Mouse (Mus musculus) layer of hippocampus, postnatal 10 days (tissue): ENCODE measurements around the gene 5730522E02Rik. TPM values are rescaled to one million over a fixed set of nuclear protein-coding genes. Genes with fewer than 3 reads are reported as not detected.

ENCODE experiments used
- DNase-seq, 2 experiments: peaks; one replicate each; pipeline ENCODE4 v3.0.0; 2021; ENCODE audit warnings: low spot score in 2 of 2
- total RNA-seq, 2 experiments: library from RNA; stranded (reverse); gene quantifications; 2 replicates each; pipeline ENCODE4 v1.2.3; 2021

5730522E02Rik gene
- total RNA-seq, 2 experiments from 2014 or later: 13.6 to 19.5 TPM

GRCm38 (mm10) chr11:25838451-25838850 lies 372.1 kb downstream of the 5730522E02Rik start:
- DNase-seq: no peak

DNA sequence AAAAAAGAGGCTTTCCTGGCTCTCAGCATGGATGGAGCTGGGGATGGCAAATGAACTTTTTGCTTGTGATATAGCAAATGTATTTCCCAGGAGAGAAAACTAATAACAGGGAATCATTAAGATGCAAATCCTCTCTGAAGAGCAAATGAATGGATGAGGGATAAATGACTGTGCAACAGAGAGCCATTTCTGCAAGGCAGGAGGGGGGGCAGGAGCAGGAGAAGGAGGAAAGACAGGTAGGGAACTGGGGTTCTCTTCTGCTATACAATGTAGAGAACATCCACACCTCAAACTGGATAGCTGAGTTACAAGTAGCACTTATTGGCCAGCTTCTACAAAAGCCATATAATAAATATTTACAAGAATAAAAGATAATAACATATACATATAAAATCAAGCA lies 390.8 kb downstream of the 5730522E02Rik start:
- DNase-seq: no peak

GRCm38 (mm10) chr11:25813446-25813845 lies 397.1 kb downstream of the 5730522E02Rik start:
- DNase-seq: no peak

DNA sequence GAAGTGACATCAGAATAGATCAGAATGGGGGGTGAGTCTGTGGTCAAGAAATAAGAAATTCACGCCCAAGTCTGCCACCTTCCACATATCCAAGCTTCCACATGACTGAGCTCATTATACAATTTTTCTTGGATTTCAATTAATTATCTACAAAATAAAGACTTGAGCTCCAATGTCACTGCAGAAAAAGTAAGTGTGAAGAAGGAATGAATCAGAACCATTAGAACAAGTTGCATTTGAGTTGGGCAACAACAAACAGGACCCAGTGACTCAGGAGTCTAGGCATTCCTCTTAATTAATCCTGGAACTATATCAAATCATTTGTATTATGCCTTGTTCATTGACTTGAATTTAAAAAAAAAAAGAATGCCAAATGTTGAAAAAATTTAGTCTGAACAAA lies 422.9 kb downstream of the 5730522E02Rik start:
- DNase-seq: no peak

DNA sequence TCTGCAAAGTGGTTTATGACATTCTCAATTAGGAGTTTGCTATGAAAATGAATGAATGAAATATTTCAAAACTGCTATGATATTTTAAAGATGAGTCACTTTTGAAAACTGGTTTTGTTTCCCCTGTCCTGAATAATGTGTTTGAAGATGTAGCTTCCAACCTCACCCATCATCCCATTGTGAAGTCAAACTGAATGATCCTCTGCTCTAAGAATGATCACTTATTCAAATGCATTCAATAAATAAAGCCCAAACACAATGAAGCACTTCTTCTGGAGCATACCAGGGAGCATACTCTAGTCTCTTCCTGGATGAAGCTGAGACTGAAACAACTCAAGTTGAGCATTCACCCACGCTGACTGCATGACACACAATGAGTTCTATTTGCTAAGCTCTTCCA lies 438.3 kb downstream of the 5730522E02Rik start:
- DNase-seq: no peak

DNA sequence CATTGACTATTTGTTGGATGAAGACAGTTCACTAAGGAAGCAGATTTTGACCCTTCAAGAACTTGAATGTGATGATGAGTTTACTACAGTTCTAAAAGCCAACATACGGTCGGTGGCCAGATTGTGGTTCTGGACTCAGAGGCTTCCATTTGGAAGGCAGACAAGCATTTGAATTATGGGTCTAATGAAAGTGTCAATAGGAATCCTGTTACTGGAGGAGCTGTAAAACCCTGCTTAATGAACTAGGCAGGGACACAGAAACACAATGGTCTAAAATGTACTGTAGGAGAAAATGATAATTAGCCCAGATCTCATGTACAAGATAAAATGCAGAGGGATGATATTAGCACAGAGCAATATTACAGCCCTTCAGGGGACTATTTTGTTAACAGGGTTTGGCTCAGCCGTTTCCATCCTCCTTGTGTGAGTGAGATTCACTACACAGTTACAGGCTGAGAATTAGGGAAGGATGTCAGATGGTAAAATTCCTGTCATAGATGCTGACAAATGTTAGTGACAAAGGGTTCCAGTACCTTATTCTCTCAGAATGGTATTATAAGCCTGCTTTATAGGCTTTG lies 439.5 kb downstream of the 5730522E02Rik start:
- DNase-seq: no peak

- no peak for DNase-seq
Observed at GRCm38 (mm10) chr11:25767584-25768333, 442.8 kb downstream of the 5730522E02Rik start.

- DNase-seq: peak in 1 of 2 experiments; percentile 47
Observed at GRCm38 (mm10) chr11:25753156-25753899, 457.2 kb downstream of the 5730522E02Rik start.

DNA sequence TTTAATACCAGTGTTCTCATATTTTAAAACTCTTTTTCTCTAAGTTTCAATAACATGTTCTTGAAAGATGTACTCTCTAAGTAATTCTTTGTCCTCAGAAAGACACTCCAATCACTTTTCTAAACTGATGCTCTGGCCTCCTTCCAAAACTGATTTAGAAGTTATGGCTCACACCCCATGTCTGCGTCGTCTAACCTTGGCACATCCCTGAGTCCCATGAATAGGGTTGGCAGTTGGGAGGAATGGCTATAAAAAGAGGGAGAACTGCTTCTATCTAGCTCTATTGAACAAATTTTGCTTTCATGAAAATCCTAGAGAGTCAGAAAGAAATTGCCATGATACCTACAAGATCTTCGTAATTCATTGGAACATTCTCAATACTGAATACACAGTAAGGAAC lies 458.1 kb downstream of the 5730522E02Rik start:
- no peak for DNase-seq

DNA sequence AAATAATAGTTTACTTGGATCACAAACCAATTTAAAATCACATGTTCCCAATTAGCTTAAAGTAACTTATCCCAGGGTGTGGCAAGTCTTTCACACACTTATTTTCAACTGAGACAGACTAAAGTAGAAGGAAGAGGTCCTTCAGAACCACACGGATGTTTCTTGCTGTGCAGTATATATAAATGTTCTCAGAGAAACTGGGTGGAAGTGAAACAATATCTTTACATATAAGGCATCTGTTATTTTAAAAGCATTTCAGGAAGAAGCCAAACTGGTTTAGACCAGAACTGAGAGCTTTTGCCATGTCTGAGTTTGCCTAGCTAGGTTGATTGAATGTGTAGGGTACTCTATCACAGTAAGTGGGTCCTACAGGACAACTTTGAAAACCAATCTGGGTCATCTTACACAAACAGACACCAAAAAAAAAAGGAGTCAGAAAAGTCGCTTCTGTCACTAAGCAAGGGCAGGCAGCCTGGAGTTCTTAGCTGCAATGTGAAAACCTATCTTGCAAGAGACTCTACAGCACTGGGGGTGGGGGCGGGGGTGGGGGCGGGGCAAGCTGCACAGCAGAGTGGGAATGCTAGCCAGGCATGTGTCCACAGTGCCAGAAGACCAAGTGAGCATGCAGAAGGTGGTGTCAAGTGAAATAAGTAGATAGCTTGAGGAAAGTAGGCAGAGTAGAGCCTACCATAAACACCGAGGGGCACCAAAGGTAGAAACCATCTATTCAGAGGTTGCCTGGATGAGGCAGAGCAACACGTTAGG lies 463.3 kb downstream of the 5730522E02Rik start:
- no peak for DNase-seq

GRCm38 (mm10) chr11:25743664-25744063 lies 466.9 kb downstream of the 5730522E02Rik start:
- DNase-seq: no peak

DNA sequence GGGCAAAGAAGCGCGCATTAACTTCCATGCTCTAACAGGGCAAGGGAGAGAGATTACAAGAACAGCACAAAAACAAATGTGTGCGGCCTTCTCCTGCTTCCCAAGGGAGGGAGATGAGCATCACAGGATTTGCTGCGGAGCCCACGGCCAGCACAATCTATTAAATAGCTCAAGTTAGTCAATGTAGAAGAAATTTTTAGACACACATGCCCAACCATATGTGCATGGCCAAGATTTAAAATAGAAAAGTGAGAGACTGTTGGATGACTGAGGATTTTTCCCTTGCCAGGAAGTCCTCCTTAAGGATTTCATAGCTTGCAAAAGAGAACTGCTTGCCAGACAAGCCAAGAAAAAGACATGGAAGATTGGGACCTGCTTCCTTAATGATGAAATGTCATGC lies 473.3 kb downstream of the 5730522E02Rik start:
- DNase-seq: no peak

GRCm38 (mm10) chr11:25729476-25729875 lies 481.1 kb downstream of the 5730522E02Rik start:
- no peak for DNase-seq

DNA sequence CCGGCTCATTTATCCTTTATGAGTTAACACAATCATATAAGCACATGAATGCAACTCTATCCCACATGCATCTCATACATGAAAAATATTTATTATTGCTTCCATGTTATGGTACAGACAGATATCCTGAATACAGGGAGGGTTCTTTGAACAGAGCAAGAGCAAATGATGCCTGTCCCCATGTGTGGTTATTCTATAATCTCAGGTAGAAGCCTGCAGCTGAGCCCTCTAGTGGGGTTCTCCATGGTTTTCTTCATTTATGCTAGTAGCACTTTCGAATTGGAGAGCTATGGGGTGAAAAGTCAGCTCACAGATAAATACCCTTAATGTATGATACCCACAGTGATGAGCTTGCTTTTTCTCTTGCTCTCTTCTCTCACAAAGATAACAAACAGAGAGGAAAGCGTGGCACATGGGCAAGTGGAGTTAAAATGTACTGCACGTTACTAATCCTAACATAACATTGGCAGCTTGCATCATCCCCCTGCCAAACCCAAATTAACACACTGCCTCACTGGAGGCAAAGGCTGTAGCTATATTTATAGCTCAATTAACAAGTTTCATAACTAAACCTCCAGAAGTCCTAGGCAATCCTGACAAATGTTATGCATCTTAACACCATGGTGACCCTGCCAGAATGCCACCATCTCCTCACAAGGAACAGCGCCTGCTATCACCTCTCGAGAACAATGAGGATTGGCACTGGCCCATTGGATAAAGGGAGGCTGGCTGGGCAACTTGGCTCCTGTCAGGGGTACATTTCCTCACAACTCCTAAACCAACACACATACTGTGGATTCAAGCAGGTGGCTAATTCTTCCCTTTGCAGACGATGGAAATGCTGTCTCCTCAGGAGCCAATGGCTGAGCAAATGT lies 494.9 kb downstream of the 5730522E02Rik start:
- DNase-seq: peak; percentile 49 to 54

- DNase-seq: no peak
Observed at GRCm38 (mm10) chr11:25710559-25710958, 500.0 kb downstream of the 5730522E02Rik start.

- peak; percentile 50 to 61 for DNase-seq
Observed at GRCm38 (mm10) chr11:25709892-25710291, 500.7 kb downstream of the 5730522E02Rik start.

- no peak for DNase-seq
Observed at GRCm38 (mm10) chr11:25704332-25705168, 506.0 kb downstream of the 5730522E02Rik start.

DNA sequence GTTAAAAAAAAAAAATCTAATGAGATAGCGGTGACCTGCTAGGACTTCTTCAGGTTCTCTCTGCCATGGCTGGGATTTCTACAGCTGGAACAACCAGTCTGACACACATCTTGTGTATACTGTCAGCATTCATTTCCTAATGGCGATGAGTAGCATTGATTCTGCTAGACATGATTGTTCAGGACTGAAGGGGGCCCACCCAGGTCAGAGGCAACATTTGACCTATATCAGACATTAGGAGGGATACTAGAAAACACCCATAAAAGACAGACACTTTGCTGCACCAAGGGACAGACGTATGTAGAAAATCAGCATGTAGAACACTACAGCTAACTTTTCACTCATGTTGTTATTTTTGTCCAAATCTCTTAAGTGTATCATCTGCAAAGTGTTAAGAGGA lies 507.8 kb downstream of the 5730522E02Rik start:
- no peak for DNase-seq

DNA sequence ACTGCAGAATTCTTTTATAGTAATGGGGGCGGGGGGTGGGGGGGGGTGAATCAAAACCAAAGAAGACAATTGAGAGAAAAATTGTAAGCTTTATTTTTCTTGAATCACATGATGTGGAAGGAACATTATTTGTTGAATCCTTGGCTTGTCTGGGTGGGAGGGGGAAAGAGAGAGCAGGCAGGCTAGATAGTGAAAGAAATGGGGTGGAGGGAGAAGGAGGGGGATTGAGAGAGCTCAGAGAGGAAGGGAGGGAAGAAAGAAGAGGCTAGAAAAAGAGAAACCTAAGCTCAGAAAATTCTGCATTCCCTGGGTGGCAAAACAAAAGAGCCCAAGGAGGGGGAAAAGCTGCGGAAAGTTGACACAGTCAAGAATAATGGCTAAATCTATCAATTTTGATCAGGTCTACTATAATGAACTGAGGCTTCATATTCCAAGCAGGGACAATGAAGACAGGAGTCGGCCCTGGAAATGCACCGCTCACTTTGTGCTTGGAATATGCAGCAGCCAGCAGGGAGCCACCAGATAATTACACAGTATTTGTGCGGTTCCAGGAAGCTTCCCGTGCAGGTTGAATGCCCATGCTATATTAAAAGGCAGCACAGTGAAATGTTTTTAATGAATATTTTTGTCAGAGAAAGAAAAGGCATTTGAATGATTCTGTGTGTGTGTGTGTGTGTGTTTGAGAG lies 512.9 kb downstream of the 5730522E02Rik start:
- DNase-seq: peak in 1 of 2 experiments; percentile 27
